Mouse (Mus musculus) midbrain, embryonic 14.5 days (tissue): ENCODE data around the gene Ccdc81. TPM values are rescaled to one million over a fixed set of nuclear protein-coding genes. Genes with fewer than 3 reads are reported as not detected.

Source experiments
- ATAC-seq: fragments of 200-750 bp; cut with Nextera tagmentation; 2 replicates; pipeline ENCODE4 v1.8.0; 2017; ENCODE audit warnings: moderate number of reproducible peaks, moderate library complexity; ENCODE audit not compliant: low FRiP score, low TSS enrichment
- DNase-seq: peaks from one replicate; pipeline ENCODE4 v3.0.0-alpha.2; 2015
- H3K27ac ChIP-seq: fragments of 300-500 bp; sonication (generic); replicated peaks from 2 replicates; pipeline ENCODE4 v1.5.1; 2014; ENCODE audit warnings: mild to moderate bottlenecking, low read depth, low read length, moderate library complexity
- H3K27me3 ChIP-seq: fragments of 300-500 bp; sonication (generic); 2 replicates; pipeline ENCODE4 v1.6.1; 2014; ENCODE audit warnings: low read length, control low read depth, mixed read lengths; ENCODE audit not compliant: control insufficient read depth, insufficient read depth
- H3K36me3 ChIP-seq: fragments of 300-500 bp; sonication (generic); 2 replicates; pipeline ENCODE4 v1.6.1; 2014; ENCODE audit warnings: low read length, control low read depth; ENCODE audit not compliant: control insufficient read depth, insufficient read depth
- H3K4me1 ChIP-seq: fragments of 300-500 bp; sonication (generic); 2 replicates; pipeline ENCODE4 v1.6.1; 2014; ENCODE audit warnings: mild to moderate bottlenecking, antibody characterized with exemption, low read length, control low read depth; ENCODE audit not compliant: control insufficient read depth, insufficient read depth
- H3K4me2 ChIP-seq: fragments of 300-500 bp; sonication (generic); 2 replicates; pipeline ENCODE4 v1.6.1; 2014; ENCODE audit warnings: mild to moderate bottlenecking, low read length, moderate library complexity
- H3K4me3 ChIP-seq: fragments of 300-500 bp; sonication (generic); replicated peaks from 2 replicates; pipeline ENCODE4 v1.5.1; 2014; ENCODE audit warnings: low read depth, low read length
- H3K9ac ChIP-seq: fragments of 300-500 bp; sonication (generic); replicated peaks from 2 replicates; pipeline ENCODE4 v1.6.1; 2014; ENCODE audit warnings: mild to moderate bottlenecking, low read length, moderate library complexity
- H3K9me3 ChIP-seq: fragments of 300-500 bp; sonication (generic); 2 replicates; pipeline ENCODE4 v1.6.1; 2016; ENCODE audit warnings: low read length, control low read depth, mixed read lengths; ENCODE audit not compliant: control insufficient read depth
- WGBS: fragments of 180-500 bp; shearing (Covaris S2); extraction: QIAGEN DNeasy Blood & Tissue Kit; methylation state at CpG from one replicate; pipeline ENCODE4 v1.1.7; 2014; 5-methylcytosine and 5-hydroxymethylcytosine counted together
- polyA plus RNA-seq: library from polyadenylated mRNA; unstranded; fragments of >200 nt; fragmentation: Nextera tagmentation; extraction: Ambion mirVana; gene quantifications from 2 replicates; pipeline ENCODE4 v1.2.1, GENCODE M21; 2014

Gene Ccdc81
- polyA plus RNA-seq, 1 experiment from 2014 or later: 0.66 TPM

DNA sequence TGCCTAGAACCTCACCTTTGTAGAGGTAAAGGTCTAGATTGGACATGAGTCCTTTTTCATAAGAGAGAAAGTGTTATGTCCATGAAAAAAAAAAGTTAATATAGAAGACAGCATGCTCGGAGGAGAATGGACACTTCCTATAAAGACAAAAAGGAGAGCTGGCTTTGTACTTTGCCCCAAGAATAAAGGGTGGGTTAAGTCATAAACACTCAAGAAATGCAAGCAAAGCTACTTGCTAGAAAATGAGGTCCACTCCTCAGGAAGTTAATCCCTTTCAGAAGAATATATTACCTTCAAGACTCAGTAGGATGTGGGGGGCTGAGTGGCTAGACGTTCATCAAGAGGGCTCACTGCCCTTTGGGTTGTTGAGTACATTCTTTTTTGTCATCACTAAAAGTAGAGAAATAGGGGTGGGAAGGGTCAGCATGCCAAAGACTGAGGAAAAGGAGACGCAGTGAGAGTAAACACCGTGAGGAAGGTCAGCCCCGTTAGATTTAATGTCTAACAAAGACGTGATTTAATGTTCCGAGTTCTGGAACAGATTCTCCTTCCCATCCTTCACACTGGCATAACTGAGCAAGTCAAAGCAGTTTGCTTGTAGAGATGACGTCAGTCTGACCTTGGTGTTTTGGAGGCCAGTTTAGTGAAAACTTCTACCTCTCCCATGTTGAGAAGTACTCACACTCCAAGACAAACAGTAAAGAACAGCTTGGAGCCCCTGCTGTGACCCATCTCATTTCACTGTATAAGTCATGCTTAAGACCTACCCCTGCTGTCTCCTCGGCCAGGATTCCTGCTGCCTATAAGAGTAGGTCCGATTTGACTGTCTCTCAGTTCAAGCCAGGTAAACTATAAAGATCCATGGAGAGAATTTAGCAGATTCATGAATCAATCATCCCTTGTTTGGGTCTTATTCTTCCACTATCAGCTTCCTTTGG lies 51.0 kb downstream of the Ccdc81 start:
- Histone ChIP-seq H3K4me3 (no peak overlapping the region), H3K27ac (no peak overlapping the region), H3K36me3 (no peaks in the 10 kb centered on the region), H3K4me1 (no peaks in the 10 kb centered on the region), H3K9me3 (no peaks in the 10 kb centered on the region), H3K4me2 (no peak overlapping the region), H3K9ac (no peak overlapping the region), H3K27me3 (no peaks in the 10 kb centered on the region)
- ATAC-seq (no peak), DNase-seq (no peak)
- 85% methylated on average over 10 of the region's 10 CpGs for WGBS

DNA sequence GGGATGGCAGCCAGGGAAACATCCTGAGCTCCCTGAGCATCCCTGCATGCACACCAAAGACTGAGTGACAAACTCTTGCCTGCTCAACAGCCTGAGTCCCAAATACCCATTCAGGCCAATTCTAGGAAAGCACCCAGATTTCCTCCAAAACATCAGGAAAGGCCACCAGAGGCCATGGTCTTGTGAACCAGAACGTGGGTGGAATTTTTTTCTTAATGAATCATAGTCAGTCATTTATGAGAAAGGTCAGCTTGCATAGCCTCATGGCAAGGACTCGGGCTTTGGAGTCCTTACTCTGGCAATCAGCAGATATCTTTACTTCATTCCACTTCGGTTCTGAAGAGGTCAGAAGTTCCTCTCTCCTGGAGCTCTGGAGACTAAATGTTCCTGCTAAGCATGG lies 52.9 kb downstream of the Ccdc81 start:
- no peak for ATAC-seq
- WGBS: 85% methylated on average over 3 of the region's 3 CpGs

DNA sequence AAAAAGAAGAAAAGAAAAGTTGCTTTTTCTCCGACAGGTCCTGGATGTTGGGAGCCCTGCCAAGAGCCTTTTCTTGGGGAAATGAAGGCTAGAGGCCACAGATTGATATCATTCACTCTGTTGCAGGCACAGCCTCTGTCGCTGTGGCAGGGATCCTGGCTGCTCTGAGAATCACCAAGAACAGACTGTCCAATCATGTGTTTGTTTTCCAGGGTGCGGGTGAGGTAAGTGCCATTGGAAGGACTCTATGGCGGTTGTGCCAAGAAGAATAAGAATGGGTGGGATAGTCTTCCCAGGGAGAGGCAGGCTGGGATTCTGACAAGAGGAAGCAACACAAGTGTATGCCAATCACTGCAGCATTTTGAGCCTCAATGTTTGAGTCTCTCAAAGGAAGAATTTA lies 57.8 kb downstream of the Ccdc81 start:
- Histone ChIP-seq H3K9ac (no peak overlapping the region), H3K27me3 (no peaks in the 10 kb centered on the region), H3K9me3 (no peaks in the 10 kb centered on the region), H3K4me3 (no peak overlapping the region), H3K4me1 (no peaks in the 10 kb centered on the region), H3K27ac (no peak overlapping the region), H3K4me2 (no peak overlapping the region), H3K36me3 (no peaks in the 10 kb centered on the region)
- WGBS: 77% methylated on average over 4 of the region's 4 CpGs
- DNase-seq: no peak
- ATAC-seq: no peak

More for the DNA sequence above, 52.9 kb downstream of the Ccdc81 start:
- Histone ChIP-seq H3K4me2 (no peak overlapping the region), H3K9ac (no peak overlapping the region), H3K4me3 (no peak overlapping the region), H3K36me3 (no peaks in the 10 kb centered on the region), H3K9me3 (no peaks in the 10 kb centered on the region), H3K27me3 (no peaks in the 10 kb centered on the region), H3K4me1 (no peaks in the 10 kb centered on the region), H3K27ac (no peak overlapping the region)
- no peak for DNase-seq

GRCm38 (mm10) chr7:89843533-89843932 lies 59.9 kb downstream of the Ccdc81 start:
- peak; percentile 29 for DNase-seq

DNA sequence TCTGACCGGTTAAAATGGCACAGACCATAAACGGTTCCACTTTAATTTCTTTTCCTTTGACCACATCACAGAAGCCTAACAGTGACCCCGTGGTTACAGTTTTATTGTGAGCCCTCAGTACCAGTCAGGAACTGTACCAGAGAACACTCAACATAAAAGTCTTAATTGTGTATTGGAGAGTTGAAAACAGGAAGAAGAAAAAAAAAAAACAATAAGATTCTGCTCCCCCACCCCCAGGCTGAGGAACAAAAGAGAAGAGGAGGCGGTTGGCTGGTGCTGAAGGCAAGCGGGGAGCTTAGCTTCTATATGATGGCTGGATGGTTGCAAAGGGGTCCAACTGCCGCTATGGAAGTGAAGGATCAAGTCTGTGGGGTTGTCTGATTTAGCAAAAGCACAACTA lies 60.3 kb downstream of the Ccdc81 start:
- no peak overlapping the region for H3K4me3 ChIP-seq
- no peak for DNase-seq

More at GRCm38 (mm10) chr7:89843533-89843932, 59.9 kb downstream of the Ccdc81 start:
- no peak overlapping the region for H3K9ac ChIP-seq
- H3K9me3 ChIP-seq: no peaks in the 10 kb centered on the region
- H3K4me3 ChIP-seq: no peak overlapping the region
- H3K27ac ChIP-seq: no peak overlapping the region
- no peaks in the 10 kb centered on the region for H3K36me3 ChIP-seq
- WGBS: 33% methylated on average over 6 of the region's 6 CpGs
- H3K4me2 ChIP-seq: no peak overlapping the region
- H3K27me3 ChIP-seq: no peaks in the 10 kb centered on the region
- no peak for ATAC-seq
- no peaks in the 10 kb centered on the region for H3K4me1 ChIP-seq

DNA sequence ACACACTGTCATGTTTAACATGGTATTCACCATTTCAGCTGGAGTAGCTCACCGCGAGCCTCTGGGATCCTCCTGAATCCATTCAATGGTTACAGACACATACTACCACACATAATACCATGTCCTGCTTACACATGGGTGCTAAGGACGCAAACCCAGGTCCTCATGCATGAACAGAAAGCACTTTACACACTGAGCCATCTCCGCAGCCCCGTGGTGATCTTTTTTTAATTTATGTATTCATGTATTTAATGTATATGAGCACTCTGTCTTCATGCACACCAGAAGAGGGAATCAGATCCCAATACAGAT lies 61.1 kb downstream of the Ccdc81 start:
- ATAC-seq (0 out of 2 replicates have a peak, but pooled peaks have one; percentile 13), DNase-seq (no peak)

More for the DNA sequence above, 60.3 kb downstream of the Ccdc81 start:
- WGBS: 54% methylated on average over 6 of the region's 6 CpGs
- Histone ChIP-seq H3K36me3 (no peaks in the 10 kb centered on the region), H3K27me3 (no peaks in the 10 kb centered on the region), H3K9ac (no peak overlapping the region), H3K4me2 (no peak overlapping the region), H3K27ac (no peak overlapping the region), H3K4me1 (no peaks in the 10 kb centered on the region), H3K9me3 (no peaks in the 10 kb centered on the region)
- no peak for ATAC-seq

DNA sequence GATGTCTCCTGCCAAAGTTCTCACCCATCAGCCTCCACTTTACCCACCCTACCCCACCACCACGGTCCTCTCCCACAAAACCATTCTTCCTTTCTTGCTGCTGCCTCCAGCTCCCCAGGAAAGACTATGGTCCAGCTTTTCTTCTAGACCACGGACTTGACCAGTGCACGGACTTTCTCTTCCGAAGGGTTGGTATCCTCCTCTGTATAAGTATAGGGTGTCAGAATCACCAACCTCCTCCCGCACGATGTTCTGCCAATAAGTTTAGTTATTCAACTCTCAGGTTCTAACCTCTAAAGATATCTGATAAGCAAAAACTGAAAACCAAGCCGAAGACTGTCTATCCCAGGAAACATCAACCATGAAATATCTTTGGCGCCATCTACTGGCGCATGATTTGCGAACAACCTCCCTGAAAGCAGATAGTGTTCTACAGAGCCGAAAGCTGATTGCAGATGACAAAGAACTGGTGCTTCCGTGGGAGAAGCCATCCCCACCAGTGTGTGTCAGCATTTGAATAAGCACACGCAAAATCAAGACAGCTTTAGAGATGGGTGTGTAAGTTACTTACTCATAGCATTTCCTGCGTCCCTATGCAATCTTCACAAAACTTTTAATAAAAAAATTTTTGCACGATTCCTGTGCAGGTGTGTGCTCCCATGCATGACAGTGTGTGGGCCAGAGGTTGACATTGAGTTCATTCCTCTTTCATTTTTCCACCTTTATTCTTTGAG lies 61.6 kb downstream of the Ccdc81 start:
- WGBS: 37% methylated on average over 15 of the region's 15 CpGs
- H3K4me1 ChIP-seq: no peaks in the 10 kb centered on the region
- no peak overlapping the region for H3K4me3 ChIP-seq
- no peaks in the 10 kb centered on the region for H3K36me3 ChIP-seq
- no peaks in the 10 kb centered on the region for H3K27me3 ChIP-seq
- peak; percentile 96 for DNase-seq
- H3K9me3 ChIP-seq: no peaks in the 10 kb centered on the region
- H3K27ac ChIP-seq: no peak overlapping the region
- no peak overlapping the region for H3K9ac ChIP-seq
- peak; percentile 71 for ATAC-seq
- no peak overlapping the region for H3K4me2 ChIP-seq

More for the DNA sequence above, 61.1 kb downstream of the Ccdc81 start:
- Histone ChIP-seq H3K27ac (no peak overlapping the region), H3K9me3 (no peaks in the 10 kb centered on the region), H3K4me3 (no peak overlapping the region), H3K9ac (no peak overlapping the region), H3K4me2 (no peak overlapping the region), H3K36me3 (no peaks in the 10 kb centered on the region), H3K27me3 (no peaks in the 10 kb centered on the region), H3K4me1 (no peaks in the 10 kb centered on the region)
- 90% methylated on average over 5 of the region's 5 CpGs for WGBS

GRCm38 (mm10) chr7:89839721-89840120 lies 63.7 kb downstream of the Ccdc81 start:
- no peaks in the 10 kb centered on the region for H3K36me3 ChIP-seq
- no peaks in the 10 kb centered on the region for H3K27me3 ChIP-seq
- H3K27ac ChIP-seq: no peak overlapping the region
- no peak overlapping the region for H3K4me2 ChIP-seq
- ATAC-seq (no peak), DNase-seq (no peak)
- WGBS: 90% methylated on average over 8 of the region's 8 CpGs
- H3K9me3 ChIP-seq: no peaks in the 10 kb centered on the region
- no peak overlapping the region for H3K9ac ChIP-seq
- H3K4me3 ChIP-seq: no peak overlapping the region
- H3K4me1 ChIP-seq: no peaks in the 10 kb centered on the region
